Mouse (Mus musculus): ENCODE measurements at regions not wholly inside any gene's neighbourhood (a gene's known extent, or its start where the extent isn't known, plus 50 kb on each side); places are given as distances from the start of the nearest gene placed in this dataset.
"Not testable (repeated sequence)": the region's sequence is repeated elsewhere in the genome, so short reads cannot be mapped to it uniquely, and the experiment has no call there.

DNA sequence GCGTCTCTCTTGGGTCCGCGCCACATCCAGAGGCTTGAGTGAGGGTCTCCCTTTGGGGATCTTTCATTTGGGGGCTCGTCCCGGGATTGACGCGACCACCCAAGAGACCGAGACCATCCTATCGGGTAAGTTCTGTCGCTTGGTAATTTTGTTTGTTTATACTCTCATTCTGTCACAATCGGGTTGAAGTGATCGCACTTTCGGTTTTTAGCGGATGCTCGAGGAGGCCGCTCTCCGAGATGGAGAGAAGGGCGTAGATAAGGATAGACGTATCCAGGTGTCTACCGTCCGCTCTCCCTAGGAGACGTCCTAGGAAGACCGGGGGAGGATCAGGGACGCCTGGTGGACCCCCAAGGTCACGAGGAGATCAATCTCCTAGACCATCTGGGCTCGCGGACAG, 199.3 kb upstream of the Mrpl21 start:
- DNase-seq, result peak in 1 of 2 experiments; percentile 6

GRCm38 (mm10) chr19:3091771-3092170, 190.9 kb upstream of the Mrpl21 start:
- not testable (repeated sequence) for DNase-seq

All from kidney, postnatal 4 days (tissue).